Mouse (Mus musculus) right cerebral cortex, postnatal 25 days (tissue): ENCODE measurements around the gene Tspan2.

Experiments
- DNase-seq: peaks from one replicate; pipeline ENCODE4 v3.0.0; 2022

Tspan2 gene

GRCm38 (mm10) chr3:102735031-102735558, 766 bp downstream of the Tspan2 start:
- DNase-seq = no peak

- no peak for DNase-seq
Measured at GRCm38 (mm10) chr3:102735638-102736037, 1.3 kb downstream of the Tspan2 start.

- no peak for DNase-seq
Measured at GRCm38 (mm10) chr3:102736436-102736835, 2.1 kb downstream of the Tspan2 start.

GRCm38 (mm10) chr3:102737106-102737505, 2.8 kb downstream of the Tspan2 start:
- DNase-seq = no peak

GRCm38 (mm10) chr3:102738161-102738901, 4.0 kb downstream of the Tspan2 start:
- DNase-seq = no peak

- DNase-seq = no peak
Measured at GRCm38 (mm10) chr3:102738926-102739325, 4.6 kb downstream of the Tspan2 start.

- no peak for DNase-seq
Measured at GRCm38 (mm10) chr3:102742725-102743124, 8.4 kb downstream of the Tspan2 start.

GRCm38 (mm10) chr3:102743202-102743601, 8.9 kb downstream of the Tspan2 start:
- DNase-seq = no peak

GRCm38 (mm10) chr3:102743781-102744471, 9.6 kb downstream of the Tspan2 start:
- DNase-seq = no peak

GRCm38 (mm10) chr3:102744657-102745056, 10.3 kb downstream of the Tspan2 start:
- no peak for DNase-seq

GRCm38 (mm10) chr3:102746174-102746573, 11.8 kb downstream of the Tspan2 start:
- no peak for DNase-seq

- no peak for DNase-seq
Measured at GRCm38 (mm10) chr3:102748038-102748437, 13.7 kb downstream of the Tspan2 start.

- no peak for DNase-seq
Measured at GRCm38 (mm10) chr3:102748686-102749085, 14.4 kb downstream of the Tspan2 start.

GRCm38 (mm10) chr3:102751136-102751535, 16.8 kb downstream of the Tspan2 start:
- no peak for DNase-seq

GRCm38 (mm10) chr3:102751536-102751935, 17.2 kb downstream of the Tspan2 start:
- no peak for DNase-seq

GRCm38 (mm10) chr3:102752053-102752452, 17.7 kb downstream of the Tspan2 start:
- no peak for DNase-seq

GRCm38 (mm10) chr3:102752457-102752856, 18.1 kb downstream of the Tspan2 start:
- DNase-seq = no peak

- no peak for DNase-seq
Measured at GRCm38 (mm10) chr3:102755801-102756200, 21.5 kb downstream of the Tspan2 start.

- no peak for DNase-seq
Measured at GRCm38 (mm10) chr3:102757019-102757418, 22.7 kb downstream of the Tspan2 start.

GRCm38 (mm10) chr3:102760236-102760635, 25.9 kb downstream of the Tspan2 start:
- no peak for DNase-seq

GRCm38 (mm10) chr3:102762388-102762787, 28.1 kb downstream of the Tspan2 start:
- no peak for DNase-seq

- DNase-seq = no peak
Measured at GRCm38 (mm10) chr3:102763713-102764400, 29.5 kb downstream of the Tspan2 start.

GRCm38 (mm10) chr3:102764850-102765249, 30.5 kb downstream of the Tspan2 start:
- no peak for DNase-seq

GRCm38 (mm10) chr3:102773018-102773417, 38.7 kb downstream of the Tspan2 start:
- no peak for DNase-seq
